Mouse (Mus musculus): ENCODE measurements around the gene Sri.

- TF ChIP-seq POLR2A (IDR thresholded peaks at IDR 0.05; ENCODE audit: low read depth, low read length) (no peak), CTCF (IDR thresholded peaks at IDR 0.05; ENCODE audit: borderline replicate concordance, insufficient read depth, low read length) (no peak)
Observed at GRCm38 (mm10) chr5:8088147-8088546, 42.3 kb downstream of the Sri start.

Measured in embryonic fibroblast, embryonic 13.5 days (primary cell).